Mouse (Mus musculus): ENCODE measurements around the gene Grpr.

- TF ChIP-seq CTCF (IDR thresholded peaks at IDR 0.05; ENCODE audit: borderline replicate concordance, insufficient read depth, low read depth, low read length) (no peak), POLR2A (IDR thresholded peaks at IDR 0.05; ENCODE audit: borderline replicate concordance, insufficient read depth, low read length) (no peak)
Measured at GRCm38 (mm10) chrX:163547042-163547441, 2.4 kb downstream of the Grpr start.

All from cerebellum, adult 2 months (tissue).